Mouse (Mus musculus): ENCODE measurements around the gene Tars2. TPM values are rescaled to one million over a fixed set of nuclear protein-coding genes. Genes with fewer than 3 reads are reported as not detected.
A peak's percentile ranks its signal among the peaks of the same experiment; 100 is the strongest.
"Not testable (repeated sequence)": the region's sequence is repeated elsewhere in the genome, so short reads cannot be mapped to it uniquely, and the experiment has no call there.

Gene Tars2
- total RNA-seq, 2 experiments from 2014 or later, result 10.2 to 15.0 TPM

DNA sequence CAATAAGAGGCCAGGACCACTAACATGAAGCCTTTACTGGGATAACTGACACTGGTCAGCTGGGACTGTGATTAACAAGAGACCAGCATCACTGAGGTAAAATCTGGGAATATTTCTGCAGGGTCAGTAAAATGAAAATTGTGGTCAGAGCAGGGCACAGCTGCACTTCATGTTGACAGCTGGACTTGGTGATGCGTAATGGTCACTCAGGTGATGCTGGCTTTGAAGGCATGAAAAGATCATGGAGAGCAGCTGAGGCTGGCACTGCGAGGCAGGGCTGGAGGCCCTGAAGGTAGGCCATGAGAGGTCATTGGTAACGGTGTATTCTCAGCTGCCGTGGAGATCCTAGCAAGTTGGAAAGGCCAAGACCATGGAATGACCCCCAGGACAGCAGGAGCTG, 61.7 kb downstream of the Tars2 start:
- no peak for ATAC-seq (ENCODE audit: poor library complexity, severe bottlenecking)

DNA sequence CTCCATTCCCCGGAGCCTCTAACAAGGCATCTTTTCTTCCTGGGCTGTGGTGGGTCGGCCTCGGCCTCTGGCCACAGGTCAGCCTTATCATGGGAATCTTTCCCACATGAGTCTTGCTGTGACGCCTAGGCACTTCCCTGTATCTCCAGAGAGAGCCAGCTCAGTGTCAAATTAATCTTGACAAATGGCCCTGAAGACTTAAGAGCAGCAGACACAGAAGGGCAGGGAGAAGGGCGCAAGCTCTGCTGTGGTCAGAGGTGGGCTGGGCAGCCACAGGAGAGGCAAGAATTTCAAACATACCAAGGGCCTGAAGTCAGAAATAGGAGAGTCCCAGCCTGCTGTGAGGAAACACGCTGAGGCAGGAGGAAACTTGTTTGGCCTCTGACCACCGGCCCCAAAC, 63.6 kb downstream of the Tars2 start:
- no peak for ATAC-seq (ENCODE audit: poor library complexity, severe bottlenecking)

DNA sequence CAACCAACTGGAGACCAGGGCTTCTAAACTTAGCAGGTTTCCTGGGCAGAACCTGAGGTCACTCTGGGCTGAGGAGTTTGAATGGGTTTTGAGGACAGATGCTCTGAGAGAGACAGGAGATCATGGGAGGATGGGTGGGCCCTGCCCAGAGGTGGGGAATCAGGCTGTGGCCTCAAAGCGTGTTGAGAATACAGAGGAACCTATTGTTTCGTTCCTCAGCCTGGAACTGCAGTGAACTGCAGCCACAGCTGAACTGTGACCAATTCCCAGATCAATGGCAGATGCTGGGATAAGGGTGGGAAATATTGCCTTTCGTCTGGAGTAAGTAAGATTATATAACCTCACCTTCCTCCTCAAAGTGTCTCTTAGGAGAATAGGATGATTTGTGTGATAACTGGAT, 64.2 kb downstream of the Tars2 start:
- no peak for ATAC-seq (ENCODE audit: poor library complexity, severe bottlenecking)

DNA sequence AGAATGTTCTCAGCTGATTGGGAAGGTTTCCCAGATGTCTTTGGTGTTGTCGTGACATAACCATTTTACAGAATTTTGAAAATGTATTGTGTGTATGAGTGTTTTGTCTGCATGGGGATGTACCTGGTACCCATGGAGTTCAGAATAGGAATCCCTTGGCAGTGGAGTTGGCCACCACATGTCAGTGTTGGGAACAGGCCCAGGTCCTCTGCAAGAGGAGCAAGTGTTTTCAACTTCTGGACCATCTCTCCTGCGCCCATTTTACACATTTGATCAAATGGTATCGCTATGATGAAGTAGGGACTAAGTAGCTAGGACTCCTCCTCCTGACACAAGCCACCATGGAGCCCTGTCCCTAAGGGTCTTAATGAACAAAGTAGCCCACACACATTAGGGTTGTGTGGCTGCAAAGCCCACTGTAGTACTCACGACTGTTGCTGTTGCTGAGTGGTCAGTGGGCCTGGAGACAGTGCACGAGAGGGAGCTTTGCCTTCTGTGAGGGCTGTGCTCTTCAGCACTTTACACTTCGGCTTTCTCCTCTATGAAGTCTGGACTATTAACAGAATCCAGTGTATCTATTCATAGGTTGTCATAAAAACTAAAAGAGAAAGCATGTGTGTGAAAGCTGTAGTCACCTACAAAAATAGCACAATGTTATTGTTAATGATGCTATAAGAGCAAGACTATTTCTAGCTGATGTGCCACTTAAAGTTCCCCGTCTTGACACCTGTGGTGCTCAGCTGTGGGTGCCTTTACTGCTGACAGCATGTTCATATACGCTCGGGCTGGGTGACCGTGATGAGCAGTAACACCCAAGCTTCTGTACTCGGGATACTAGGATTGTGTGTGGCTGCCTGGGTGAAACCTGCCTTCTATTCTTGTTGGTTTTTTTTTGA, 65.0 kb downstream of the Tars2 start:
- no peak for ATAC-seq (ENCODE audit: poor library complexity, severe bottlenecking)

DNA sequence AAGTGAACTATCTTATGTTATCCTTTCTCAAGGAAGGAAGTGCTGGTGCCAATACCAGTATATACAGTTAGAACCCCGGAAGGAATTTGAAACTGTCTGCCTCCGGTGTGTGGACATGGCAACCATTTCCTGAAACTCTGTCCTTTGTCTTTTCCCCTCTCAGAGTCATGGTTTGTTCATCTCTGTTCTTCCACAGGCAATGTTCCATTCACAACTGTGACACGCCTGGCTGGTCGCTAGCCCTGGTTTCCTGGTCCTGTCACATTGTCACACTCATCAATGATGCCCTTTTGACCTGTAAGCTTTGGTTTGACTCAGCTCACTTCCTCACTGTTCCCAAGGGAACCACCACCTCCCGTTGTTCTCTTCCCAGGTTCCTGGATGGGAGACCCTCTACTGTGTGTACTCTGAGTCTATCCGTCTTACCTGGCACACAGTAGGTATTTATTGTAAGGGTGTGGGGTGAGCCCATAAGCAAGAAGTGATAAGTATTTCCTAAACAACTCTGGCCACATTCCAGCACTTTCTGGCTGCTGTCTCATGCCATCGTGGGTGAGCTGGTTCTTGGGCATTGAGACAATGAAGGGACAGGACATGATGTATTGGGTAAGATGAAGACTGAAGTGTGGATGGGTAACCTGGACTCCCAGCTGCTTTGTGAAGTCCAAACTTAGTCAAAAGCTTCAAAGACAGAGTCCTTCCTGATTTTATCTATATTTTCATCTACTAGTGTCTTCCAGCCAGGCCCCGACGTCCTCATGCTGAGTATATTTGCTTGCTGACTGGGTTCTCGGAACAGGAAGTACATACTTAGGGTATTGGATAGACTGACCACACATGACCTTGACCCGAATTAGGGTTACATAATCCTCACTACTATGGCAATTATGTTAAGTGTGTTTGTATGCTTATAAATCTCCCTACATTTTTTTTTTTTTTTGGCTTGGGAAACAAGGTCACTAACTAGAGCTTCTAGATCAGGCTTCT, 65.9 kb downstream of the Tars2 start:
- peak; percentile 77 for ATAC-seq (ENCODE audit: poor library complexity, severe bottlenecking)

DNA sequence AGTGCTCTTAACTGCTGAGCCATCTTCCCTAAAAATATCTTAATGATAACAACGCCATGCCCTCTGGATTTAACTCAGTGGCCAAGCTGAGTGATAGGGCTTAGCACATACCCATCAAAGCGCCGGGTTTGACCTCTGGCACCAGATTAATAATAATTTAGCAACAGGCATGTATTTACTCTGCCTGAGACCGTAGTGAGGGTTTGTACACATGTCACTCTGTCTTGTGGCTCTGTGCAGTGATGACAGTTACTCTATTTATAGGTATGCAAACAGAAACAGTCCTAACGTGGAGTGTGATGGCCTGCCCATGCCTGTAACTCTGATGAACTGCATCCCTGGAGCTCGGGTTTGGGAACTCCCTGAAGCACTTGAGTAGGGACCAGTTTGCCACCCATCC, 67.3 kb downstream of the Tars2 start:
- ATAC-seq (ENCODE audit: poor library complexity, severe bottlenecking), result no peak

DNA sequence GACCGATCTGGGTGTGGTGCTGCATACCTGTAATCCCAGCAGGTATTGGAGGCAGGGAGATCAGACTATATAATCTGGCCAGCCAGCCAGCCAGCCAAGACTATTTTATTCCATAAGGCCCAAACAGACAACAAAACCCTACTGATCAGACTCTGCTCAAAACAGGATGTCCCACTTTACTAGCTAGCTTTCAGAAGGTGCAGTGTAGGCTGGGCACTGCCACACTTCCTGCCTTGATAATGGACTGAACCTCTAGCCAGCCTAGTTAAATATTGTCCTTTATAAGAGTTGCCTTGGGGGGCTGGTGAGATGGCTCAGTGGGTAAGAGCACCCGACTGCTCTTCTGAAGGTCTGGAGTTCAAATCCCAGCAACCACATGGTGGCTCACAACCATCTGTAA, 69.5 kb downstream of the Tars2 start:
- ATAC-seq (ENCODE audit: poor library complexity, severe bottlenecking), result not testable (repeated sequence)

Other genes with a start within 250 kb of the Tars2 start
- gene Ctss, start 233.4 kb downstream of the Tars2 start, total RNA-seq (2015), result 1,196 and 1,415 TPM in 2 replicates
- gene Ctss, start 233.4 kb downstream of the Tars2 start, total RNA-seq (2017), result 1,721 and 1,924 TPM in 2 replicates
- gene Hormad1, start 200.5 kb downstream of the Tars2 start, total RNA-seq (2015), result not detected in 2 replicates
- 0.48 TPM in 1 of 2 replicates, not detected in the other for gene Hormad1, start 200.5 kb downstream of the Tars2 start, total RNA-seq (2017)
- 53.2 and 56.8 TPM in 2 replicates for gene Golph3l, start 171.3 kb downstream of the Tars2 start, total RNA-seq (2015)
- gene Golph3l, start 171.3 kb downstream of the Tars2 start, total RNA-seq (2017), result 55.5 and 56.5 TPM in 2 replicates
- 54.7 and 64.2 TPM in 2 replicates for gene Ensa, start 135.2 kb downstream of the Tars2 start, total RNA-seq (2015)
- 94.3 and 94.8 TPM in 2 replicates for gene Ensa, start 135.2 kb downstream of the Tars2 start, total RNA-seq (2017)
- 440 and 463 TPM in 2 replicates for gene Mcl1, start 101.4 kb downstream of the Tars2 start, total RNA-seq (2015)
- 327 and 343 TPM in 2 replicates for gene Mcl1, start 101.4 kb downstream of the Tars2 start, total RNA-seq (2017)
- gene Adamtsl4, start 72.3 kb downstream of the Tars2 start, total RNA-seq (2015), result 0.85 and 1.3 TPM in 2 replicates
- gene Adamtsl4, start 72.3 kb downstream of the Tars2 start, total RNA-seq (2017), result 0.59 and 0.77 TPM in 2 replicates
- gene Ecm1, start 20.6 kb downstream of the Tars2 start, total RNA-seq (2015), result 3.6 and 7.3 TPM in 2 replicates
- gene Ecm1, start 20.6 kb downstream of the Tars2 start, total RNA-seq (2017), result 1.0 and 1.9 TPM in 2 replicates
- 51.6 and 57.0 TPM in 2 replicates for gene Rprd2, start 58.7 kb upstream of the Tars2 start, total RNA-seq (2015)
- 17.9 and 26.9 TPM in 2 replicates for gene Rprd2, start 58.7 kb upstream of the Tars2 start, total RNA-seq (2017)
- 27.3 and 29.1 TPM in 2 replicates for gene Prpf3, start 95.7 kb upstream of the Tars2 start, total RNA-seq (2015)
- 15.7 and 25.9 TPM in 2 replicates for gene Prpf3, start 95.7 kb upstream of the Tars2 start, total RNA-seq (2017)
- 143 and 165 TPM in 2 replicates for gene Mrps21, start 111.3 kb upstream of the Tars2 start, total RNA-seq (2015)
- 333 and 410 TPM in 2 replicates for gene Mrps21, start 111.3 kb upstream of the Tars2 start, total RNA-seq (2017)
- 1.0 and 1.2 TPM in 2 replicates for gene Ciart, start 122.0 kb upstream of the Tars2 start, total RNA-seq (2015)
- 0.85 and 1.6 TPM in 2 replicates for gene Ciart, start 122.0 kb upstream of the Tars2 start, total RNA-seq (2017)
- gene BC028528, start 131.8 kb upstream of the Tars2 start, total RNA-seq (2015), result 88.2 and 97.9 TPM in 2 replicates
- 114 and 117 TPM in 2 replicates for gene BC028528, start 131.8 kb upstream of the Tars2 start, total RNA-seq (2017)
- 28.3 and 31.4 TPM in 2 replicates for gene Aph1a, start 133.8 kb upstream of the Tars2 start, total RNA-seq (2015)
- 38.9 and 39.2 TPM in 2 replicates for gene Aph1a, start 133.8 kb upstream of the Tars2 start, total RNA-seq (2017)
- not detected in 2 replicates for gene Car14, start 144.5 kb upstream of the Tars2 start, total RNA-seq (2015)
- not detected in 2 replicates for gene Car14, start 144.5 kb upstream of the Tars2 start, total RNA-seq (2017)
- 88.7 and 117 TPM in 2 replicates for gene Anp32e, start 169.0 kb upstream of the Tars2 start, total RNA-seq (2015)
- 250 and 285 TPM in 2 replicates for gene Anp32e, start 169.0 kb upstream of the Tars2 start, total RNA-seq (2017)
- 116 and 124 TPM in 2 replicates for gene Plekho1, start 235.8 kb upstream of the Tars2 start, total RNA-seq (2015)
- 104 and 119 TPM in 2 replicates for gene Plekho1, start 235.8 kb upstream of the Tars2 start, total RNA-seq (2017)